Mouse (Mus musculus): ENCODE data around the gene Psg22. TPM values are rescaled to one million over a fixed set of nuclear protein-coding genes. Genes with fewer than 3 reads are reported as not detected.
"Not testable (repeated sequence)": the region's sequence is repeated elsewhere in the genome, so short reads cannot be mapped to it uniquely, and the experiment has no call there.

Psg22 gene
- polyA plus RNA-seq, 1 experiment, result 1.0 TPM

- Histone ChIP-seq H3K4me1 (peaks cover 19% of the 10 kb centered on the region), H3K9me3 (no peaks in the 10 kb centered on the region)
Observed at GRCm38 (mm10) chr7:18734451-18734850, 16.6 kb downstream of the Psg22 start.

GRCm38 (mm10) chr7:18746189-18746860 lies 28.4 kb downstream of the Psg22 start:
- Histone ChIP-seq H3K4me3 (replicated peaks) (peak overlapping the region; percentile 89), H3K27me3 (replicated peaks) (no peaks in the 10 kb centered on the region), H3K9me3 (no peaks in the 10 kb centered on the region), H3K4me1 (peaks cover 21% of the 10 kb centered on the region), H3K36me3 (replicated peaks; ENCODE audit: low read length) (no peaks in the 10 kb centered on the region)
- no peak for TF ChIP-seq FLI1 (IDR thresholded peaks at IDR 0.05; ENCODE audit: low read length)

More at GRCm38 (mm10) chr7:18734451-18734850, 16.6 kb downstream of the Psg22 start:
- Histone ChIP-seq H3K36me3 (replicated peaks; ENCODE audit: low read length) (no peaks in the 10 kb centered on the region), H3K4me3 (replicated peaks) (no peak overlapping the region), H3K27me3 (replicated peaks) (no peaks in the 10 kb centered on the region)
- TF ChIP-seq GATA1 (IDR thresholded peaks at IDR 0.05; ENCODE audit: borderline replicate concordance, low read length), result no peak
- no peak for TF ChIP-seq FLI1 (IDR thresholded peaks at IDR 0.05; ENCODE audit: low read length)

- H3K4me3 ChIP-seq (replicated peaks); H3K36me3 ChIP-seq (replicated peaks; ENCODE audit: low read length); H3K27me3 ChIP-seq (replicated peaks); H3K9me3 ChIP-seq: not testable (repeated sequence)
- H3K4me1 ChIP-seq, result peaks cover 21% of the 10 kb centered on the region
Observed at GRCm38 (mm10) chr7:18747420-18747819, 29.5 kb downstream of the Psg22 start.

- no peak overlapping the region for H3K4me3 ChIP-seq (replicated peaks)
- no peaks in the 10 kb centered on the region for H3K9me3 ChIP-seq
- TF ChIP-seq FLI1 (IDR thresholded peaks at IDR 0.05; ENCODE audit: low read length) (no peak), GATA1 (IDR thresholded peaks at IDR 0.05; ENCODE audit: borderline replicate concordance, low read length) (no peak)
- H3K36me3 ChIP-seq (replicated peaks; ENCODE audit: low read length), result no peaks in the 10 kb centered on the region
- H3K4me1 ChIP-seq, result peaks cover 21% of the 10 kb centered on the region
- H3K27me3 ChIP-seq (replicated peaks), result no peaks in the 10 kb centered on the region
Observed at GRCm38 (mm10) chr7:18748994-18749895, 31.4 kb downstream of the Psg22 start.

GRCm38 (mm10) chr7:18749896-18750477 lies 32.1 kb downstream of the Psg22 start:
- H3K27me3 ChIP-seq (replicated peaks), result not testable (repeated sequence)

GRCm38 (mm10) chr7:18760152-18760551 lies 42.3 kb downstream of the Psg22 start:
- not testable (repeated sequence) for H3K4me3 ChIP-seq (replicated peaks); H3K36me3 ChIP-seq (replicated peaks; ENCODE audit: low read length); H3K27me3 ChIP-seq (replicated peaks); H3K4me1 ChIP-seq; H3K9me3 ChIP-seq

More at GRCm38 (mm10) chr7:18749896-18750477, 32.1 kb downstream of the Psg22 start:
- H3K4me1 ChIP-seq, result peaks cover 21% of the 10 kb centered on the region
- H3K9me3 ChIP-seq; H3K36me3 ChIP-seq (replicated peaks; ENCODE audit: low read length); H3K4me3 ChIP-seq (replicated peaks): not testable (repeated sequence)

- H3K36me3 ChIP-seq (replicated peaks; ENCODE audit: low read length); H3K4me1 ChIP-seq; H3K27me3 ChIP-seq (replicated peaks); H3K4me3 ChIP-seq (replicated peaks); H3K9me3 ChIP-seq: not testable (repeated sequence)
Observed at GRCm38 (mm10) chr7:18762885-18763284, 45.0 kb downstream of the Psg22 start.

Other genes with a start within 250 kb of the Psg22 start
- gene Psg26, start 233.9 kb upstream of the Psg22 start, polyA plus RNA-seq (2012; ENCODE audit: insufficient read depth, low replicate concordance), result not detected in 2 replicates
- not detected in 2 replicates for gene Psg25, start 185.8 kb upstream of the Psg22 start, polyA plus RNA-seq (2012; ENCODE audit: insufficient read depth, low replicate concordance)
- gene Psg27, start 150.8 kb upstream of the Psg22 start, polyA plus RNA-seq (2012; ENCODE audit: insufficient read depth, low replicate concordance), result not detected in 2 replicates
- gene Psg23, start 101.6 kb upstream of the Psg22 start, polyA plus RNA-seq (2012; ENCODE audit: insufficient read depth, low replicate concordance), result not detected in 2 replicates
- gene Psg21, start 61.4 kb upstream of the Psg22 start, polyA plus RNA-seq (2012; ENCODE audit: insufficient read depth, low replicate concordance), result not detected in 2 replicates
- not detected in 2 replicates for gene Psg20, start 31.9 kb upstream of the Psg22 start, polyA plus RNA-seq (2012; ENCODE audit: insufficient read depth, low replicate concordance)
- gene Psg19, start 80.4 kb downstream of the Psg22 start, polyA plus RNA-seq (2012; ENCODE audit: insufficient read depth, low replicate concordance), result not detected in 2 replicates
- gene Psg17, start 103.5 kb downstream of the Psg22 start, polyA plus RNA-seq (2012; ENCODE audit: insufficient read depth, low replicate concordance), result not detected in 2 replicates
- gene Mill2, start 121.9 kb downstream of the Psg22 start, polyA plus RNA-seq (2012; ENCODE audit: insufficient read depth, low replicate concordance), result 0.79 TPM in 1 of 2 replicates, not detected in the other
- 14.1 TPM in 1 of 2 replicates, not detected in the other for gene Pglyrp1, start 153.2 kb downstream of the Psg22 start, polyA plus RNA-seq (2012; ENCODE audit: insufficient read depth, low replicate concordance)
- gene Ccdc61, start 192.3 kb downstream of the Psg22 start, polyA plus RNA-seq (2012; ENCODE audit: insufficient read depth, low replicate concordance), result 55.0 and 80.2 TPM in 2 replicates
- 0.02 and 0.64 TPM in 2 replicates for gene Nova2, start 207.8 kb downstream of the Psg22 start, polyA plus RNA-seq (2012; ENCODE audit: insufficient read depth, low replicate concordance)

All from megakaryocyte, embryonic 14.5 days (primary cell).